Mouse (Mus musculus) megakaryocyte progenitor cell, adult 5-6 weeks (primary cell): ENCODE data around the gene Crybb3. TPM values are rescaled to one million over a fixed set of nuclear protein-coding genes. Genes with fewer than 3 reads are reported as not detected.
"Not testable (repeated sequence)": the region's sequence is repeated elsewhere in the genome, so short reads cannot be mapped to it uniquely, and the experiment has no call there.

ENCODE experiments used
- ATAC-seq: replicated peaks from 2 replicates; pipeline ENCODE4 v1.8.0; 2016; ENCODE audit warnings: mild to moderate bottlenecking, moderate TSS enrichment, inconsistent platforms; ENCODE audit not compliant: poor library complexity
- total RNA-seq, 2 experiments: library from RNA; stranded (forward) in 1 of 2; stranded (reverse) in 1 of 2; fragments of 157-497, 149-512 nt in 1 of 2; fragments of 200-1000 nt in 1 of 2; gene quantifications; 2 replicates each; pipeline versions ENCODE4 v1.2.3 to v1.2.4; 2015 to 2017

The Crybb3 gene
- total RNA-seq (2015) (not detected in 2 replicates), total RNA-seq (2017) (not detected in 2 replicates)

DNA sequence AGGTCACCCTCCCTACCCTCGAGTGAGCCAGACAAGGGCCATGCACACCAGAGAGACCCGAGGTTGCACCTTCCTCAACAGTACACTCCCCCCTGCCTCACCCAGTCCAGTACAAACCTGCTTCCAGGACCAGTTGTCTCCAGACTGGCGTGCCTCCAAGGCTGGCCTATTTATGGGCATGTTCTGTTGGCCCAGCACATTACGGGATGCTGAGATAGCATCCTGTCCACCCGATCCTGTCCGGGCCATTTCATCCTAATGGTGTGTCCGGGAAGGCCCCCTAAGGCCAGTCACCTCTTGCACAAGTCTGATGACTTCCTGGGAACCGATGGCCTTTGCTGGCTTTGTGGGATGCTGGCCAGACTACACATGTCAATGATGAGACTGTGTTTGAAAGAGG, at the start of gene Crybb3:
TSS of gene Crybb3 (minus strand) at position 146 of the 400 bp plus-strand sequence.
- ATAC-seq: no peak

DNA sequence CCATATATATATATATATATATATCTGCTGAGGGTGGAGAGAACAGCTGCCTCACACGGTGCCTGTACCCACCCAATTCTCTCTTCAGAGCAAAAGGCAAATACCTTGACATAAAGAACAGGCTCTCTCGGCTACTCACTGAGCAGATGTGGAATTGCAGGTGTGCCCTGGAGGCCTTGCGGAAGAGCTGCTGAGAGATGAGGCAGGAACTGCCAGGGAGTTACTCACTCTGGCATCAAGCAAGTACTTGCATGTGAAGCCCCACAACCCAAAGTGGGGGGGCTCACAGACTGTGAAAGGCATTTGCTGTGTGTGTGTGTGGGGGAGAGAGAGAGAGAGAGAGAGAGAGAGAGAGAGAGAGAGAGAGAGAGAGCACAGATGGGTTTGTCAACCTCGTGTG, 47.0 kb upstream of the Crybb3 start:
- no peak for ATAC-seq

DNA sequence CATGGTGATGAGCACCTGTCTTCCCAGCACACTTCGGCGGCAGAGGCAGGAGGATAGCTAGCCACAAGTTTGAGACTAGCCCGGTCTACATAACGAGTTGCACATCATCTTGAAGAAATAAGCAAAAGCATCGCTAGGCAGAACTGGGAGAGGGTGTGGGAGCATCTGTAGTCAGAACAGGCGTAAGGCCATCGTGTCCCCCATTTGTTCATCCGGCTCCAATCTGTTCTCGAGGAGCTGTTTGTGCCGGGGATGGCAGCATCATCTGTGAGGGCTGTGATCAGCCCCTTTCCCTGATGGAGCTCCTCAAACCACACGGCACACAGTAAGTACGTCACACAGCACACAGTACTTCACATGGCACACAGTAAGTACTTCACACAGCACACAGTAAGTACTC, 45.1 kb upstream of the Crybb3 start:
- ATAC-seq: no peak

DNA sequence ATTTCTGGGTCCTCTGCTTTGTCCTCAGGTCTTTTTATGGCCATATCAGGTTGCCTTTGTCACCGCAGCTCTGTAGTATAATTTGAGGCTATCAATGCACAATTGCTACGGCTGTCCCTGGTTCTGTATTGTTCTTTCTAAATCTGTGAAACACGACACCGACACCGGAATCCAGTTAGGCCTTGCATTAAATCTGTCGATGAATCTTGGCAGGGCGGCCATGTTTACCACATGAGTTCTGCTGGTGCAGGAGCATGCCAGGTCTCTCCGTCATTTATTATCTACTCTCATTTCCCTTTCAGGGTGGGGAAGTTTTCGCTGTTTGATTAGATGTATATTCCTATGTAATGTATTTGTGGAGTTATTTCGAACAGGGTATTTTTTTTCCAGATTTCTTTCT, 42.3 kb upstream of the Crybb3 start:
- ATAC-seq: no peak

DNA sequence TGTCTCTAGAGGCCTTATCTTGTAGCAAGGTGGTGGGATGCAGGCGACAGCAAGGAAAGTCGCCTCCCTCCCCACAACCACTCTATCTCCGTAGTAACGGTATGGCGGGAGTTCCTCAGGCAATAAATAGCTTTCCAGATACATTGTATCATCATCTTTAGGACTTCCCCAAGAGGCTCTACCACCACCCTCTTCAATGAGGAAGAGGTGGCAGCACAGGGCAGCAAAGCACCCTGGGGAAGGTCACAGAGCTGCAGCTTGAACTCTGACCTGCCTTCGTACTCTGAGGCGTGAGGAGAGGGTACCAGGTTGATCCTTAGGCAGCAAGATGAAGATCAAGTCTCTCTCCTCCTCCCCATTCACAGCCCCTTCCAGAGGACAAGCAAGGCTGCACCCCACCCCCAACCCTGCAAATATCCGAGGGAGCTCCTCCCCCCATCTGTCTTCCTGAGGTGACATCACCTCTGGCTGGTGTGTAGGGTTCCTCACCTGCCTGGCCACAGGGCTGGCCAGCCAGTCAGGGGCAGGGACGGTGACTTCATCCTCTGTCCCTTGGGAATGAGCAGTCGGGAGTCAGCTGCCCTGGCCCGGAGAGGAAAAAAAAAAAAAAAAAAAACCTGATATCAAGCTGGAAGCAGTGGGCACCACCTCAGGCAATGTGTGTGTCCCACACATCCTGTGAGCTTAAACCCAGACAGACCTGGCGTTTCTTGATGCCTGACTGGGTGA, 41.1 kb upstream of the Crybb3 start:
- ATAC-seq: no peak

DNA sequence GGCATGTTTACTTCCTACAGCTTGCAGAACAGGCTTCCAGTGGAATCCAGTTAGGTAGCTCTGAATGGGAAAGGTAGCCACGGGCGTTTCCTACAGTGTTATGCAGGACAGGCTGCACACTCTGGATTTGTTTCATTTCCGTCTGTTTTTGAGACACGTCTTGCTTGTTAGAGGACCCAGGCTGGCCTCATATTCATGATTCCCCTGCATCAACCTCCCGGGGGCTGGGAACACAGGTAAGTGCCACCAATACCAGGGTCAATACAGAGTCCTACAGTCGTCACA, 40.1 kb upstream of the Crybb3 start:
- no peak for ATAC-seq

DNA sequence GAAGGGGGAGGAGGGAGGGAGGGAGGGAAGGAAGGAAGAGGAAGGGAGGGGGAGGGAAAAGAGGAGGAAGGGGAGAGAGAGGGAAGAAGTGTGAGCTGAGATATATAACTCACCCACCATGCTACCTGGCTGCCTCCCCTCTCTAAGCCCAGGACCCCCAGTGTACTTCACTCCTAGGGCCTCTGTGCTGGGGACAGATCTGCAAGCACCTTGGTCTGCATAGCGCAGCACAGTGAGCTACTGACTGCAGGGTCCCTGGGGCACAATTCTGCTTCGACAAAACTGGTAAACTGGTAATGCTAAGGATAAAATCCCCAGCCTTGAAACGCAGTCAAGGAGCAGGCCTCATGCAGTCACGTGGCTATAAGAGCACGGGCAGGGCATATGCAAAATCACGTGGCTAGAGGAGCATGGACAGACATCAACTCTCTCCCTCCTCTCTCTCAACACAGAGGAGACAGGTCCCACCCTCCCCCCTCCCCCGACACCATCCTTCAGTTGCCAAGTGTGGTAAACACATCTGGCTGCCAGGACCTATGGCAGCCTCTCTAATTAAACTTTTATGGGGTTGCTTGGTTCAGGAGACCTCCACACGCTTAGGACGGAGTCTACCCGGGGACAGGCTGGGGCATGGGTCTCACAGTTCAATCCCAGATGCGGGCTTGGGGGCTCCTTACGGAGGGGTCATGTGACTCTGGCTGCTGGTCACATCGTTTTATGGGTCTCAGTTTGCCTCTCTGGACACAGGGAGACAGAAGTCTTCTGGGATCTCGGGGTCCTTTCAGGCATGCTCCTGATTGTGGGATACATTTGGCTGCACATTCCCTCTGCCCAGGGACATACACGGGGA, 39.6 kb upstream of the Crybb3 start:
- ATAC-seq: no peak

DNA sequence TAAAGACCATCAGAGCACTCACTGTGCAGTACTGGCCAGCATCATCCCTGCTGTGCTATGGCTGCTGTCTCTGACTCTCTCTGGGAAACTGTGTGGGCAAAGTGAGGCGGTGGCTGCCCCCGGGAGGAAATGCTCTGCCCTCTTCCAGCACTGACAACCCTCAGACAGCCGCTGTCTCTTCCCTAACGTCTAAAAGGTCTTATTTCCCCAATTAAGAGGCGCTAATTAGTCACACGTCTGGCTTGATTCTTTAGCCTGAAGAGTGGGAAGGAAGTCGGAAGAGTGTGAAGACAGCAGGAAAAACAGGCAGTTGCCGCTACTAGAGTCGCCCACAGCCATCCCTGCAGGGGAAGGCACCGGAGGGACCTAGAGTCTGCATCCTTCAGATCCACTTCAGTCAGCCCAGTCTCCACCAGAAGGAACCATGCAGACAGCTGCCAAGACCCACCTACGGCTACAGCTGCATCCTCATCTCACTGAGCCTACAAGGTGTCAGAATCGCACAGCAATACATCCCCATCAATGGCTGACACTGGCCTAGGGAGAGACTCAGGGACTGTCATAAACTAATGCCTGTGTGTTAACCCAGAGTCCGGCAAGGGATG, 38.6 kb upstream of the Crybb3 start:
- peak; percentile 41 for ATAC-seq

DNA sequence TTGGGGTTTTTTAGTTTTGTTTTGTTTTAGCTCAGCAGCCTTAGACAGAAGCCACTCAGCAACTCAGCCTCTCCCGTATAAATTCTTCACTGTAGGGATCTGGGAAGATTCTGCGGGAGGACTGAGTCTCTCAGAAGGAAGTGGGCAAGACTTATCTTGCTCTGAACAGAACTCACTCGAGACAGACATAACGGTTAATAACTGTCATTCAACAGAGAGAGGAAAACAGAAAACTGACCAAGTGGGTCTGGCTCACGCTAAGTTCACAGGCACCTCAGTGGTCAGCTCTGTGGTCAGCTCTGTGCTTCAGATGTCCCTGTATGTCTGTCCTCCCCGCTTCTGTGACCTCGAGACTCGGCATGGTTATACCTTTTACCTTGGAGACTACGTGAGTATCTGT, 37.9 kb upstream of the Crybb3 start:
- peak; percentile 2; the same call in 1 of the 2 replicates for ATAC-seq

DNA sequence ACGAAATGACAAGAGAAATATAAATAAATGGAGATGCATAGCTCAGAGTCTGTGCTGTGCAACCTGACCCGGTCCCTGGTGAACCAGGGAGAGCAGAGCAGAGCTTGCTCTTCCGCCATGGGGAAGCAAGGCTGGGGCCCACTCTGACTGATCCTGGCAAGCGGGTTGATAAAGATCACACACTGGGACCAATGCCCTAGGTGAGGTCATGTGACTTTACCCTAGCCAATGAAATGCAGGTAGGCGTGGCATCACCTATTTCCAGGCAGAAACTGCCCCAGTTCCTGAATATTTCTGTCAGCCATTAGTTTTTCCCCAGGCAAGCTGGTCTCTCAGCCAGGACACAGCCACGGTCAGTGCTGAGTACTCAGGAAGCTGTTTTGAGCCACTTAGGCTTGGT, 37.3 kb upstream of the Crybb3 start:
- ATAC-seq: peak; percentile 67

DNA sequence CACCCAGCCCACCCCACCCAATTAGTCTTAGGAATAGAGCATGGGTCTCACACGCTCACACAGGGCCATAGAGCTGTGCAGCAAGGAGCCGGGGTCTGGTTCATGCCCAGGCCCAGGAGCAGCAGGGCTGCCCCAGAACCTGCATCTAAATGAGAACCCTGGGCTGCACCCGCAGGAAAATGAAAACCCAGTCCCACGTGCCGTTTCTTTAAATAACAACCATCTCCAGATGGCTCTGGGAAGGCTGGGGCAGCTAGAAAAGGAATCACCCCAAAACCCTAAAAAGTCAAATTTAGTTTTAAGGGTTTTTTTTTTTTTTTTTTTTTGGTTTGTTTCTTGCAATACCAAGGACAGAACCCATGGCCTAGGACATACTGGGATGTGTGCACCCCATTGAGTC, 36.0 kb upstream of the Crybb3 start:
- no peak for ATAC-seq

DNA sequence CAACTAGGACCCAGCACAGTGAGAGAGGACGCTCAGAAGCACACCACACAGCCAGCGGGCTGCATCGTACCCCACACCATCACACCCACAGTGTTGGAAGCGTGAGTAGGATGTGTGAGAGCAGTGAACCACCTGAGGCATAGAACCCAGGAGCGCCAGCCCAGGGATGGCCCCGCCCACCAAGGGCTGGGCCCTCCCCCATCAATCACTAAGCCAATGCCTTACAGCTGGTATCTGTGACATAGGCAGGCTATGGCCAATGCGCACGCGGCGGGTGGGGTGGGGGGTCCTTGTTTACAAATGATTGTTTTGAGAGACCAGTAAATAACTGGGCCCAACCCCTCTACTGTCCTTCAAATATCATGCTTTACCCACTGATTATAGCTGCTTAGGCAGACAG, 34.5 kb upstream of the Crybb3 start:
- ATAC-seq: no peak

DNA sequence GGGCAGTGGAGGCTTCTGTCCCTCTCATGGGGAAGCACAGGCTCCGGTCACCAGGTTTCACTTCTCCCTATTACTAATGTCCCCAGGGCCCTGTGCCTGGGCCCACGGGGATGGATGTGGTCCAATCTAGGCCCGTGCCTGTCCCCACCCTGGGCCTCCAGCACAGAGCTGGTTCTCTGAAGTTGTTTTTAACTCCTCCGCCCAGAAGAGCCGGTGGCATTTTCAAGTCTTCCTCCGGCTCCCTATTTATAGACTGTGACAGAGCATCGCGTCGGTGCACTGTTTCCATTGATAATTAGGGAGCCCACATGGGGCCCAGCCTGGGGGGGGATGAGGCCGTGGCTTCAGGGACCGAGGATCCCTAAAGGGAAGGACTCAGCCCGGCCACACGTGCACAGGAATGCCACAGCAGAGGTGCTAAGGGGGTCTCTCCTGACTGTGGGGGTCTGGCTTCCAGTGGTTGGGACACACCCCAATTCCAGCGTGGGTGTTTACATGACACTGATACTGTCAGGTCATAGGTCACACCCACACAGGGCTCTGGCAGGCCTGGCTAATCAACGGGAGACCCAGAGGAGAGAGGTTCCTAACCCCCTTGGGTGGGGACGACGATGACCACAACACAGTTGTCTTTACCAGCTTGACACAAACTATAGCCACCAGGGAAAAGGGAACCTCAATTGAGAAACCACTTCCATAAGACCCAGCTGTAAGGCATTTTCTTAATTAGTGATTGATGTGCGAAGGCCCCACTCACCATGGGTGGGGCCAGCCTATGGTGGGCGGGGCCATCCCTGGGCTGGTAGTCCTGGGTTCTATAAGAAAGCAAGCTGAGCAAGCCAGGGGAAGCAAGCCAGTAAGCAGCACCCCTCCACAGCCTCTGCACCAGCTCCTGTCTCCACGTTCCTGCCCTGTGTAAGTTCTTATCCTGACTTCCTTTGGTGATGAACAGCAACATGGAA, 33.2 kb upstream of the Crybb3 start:
- peak; percentile 17 for ATAC-seq

DNA sequence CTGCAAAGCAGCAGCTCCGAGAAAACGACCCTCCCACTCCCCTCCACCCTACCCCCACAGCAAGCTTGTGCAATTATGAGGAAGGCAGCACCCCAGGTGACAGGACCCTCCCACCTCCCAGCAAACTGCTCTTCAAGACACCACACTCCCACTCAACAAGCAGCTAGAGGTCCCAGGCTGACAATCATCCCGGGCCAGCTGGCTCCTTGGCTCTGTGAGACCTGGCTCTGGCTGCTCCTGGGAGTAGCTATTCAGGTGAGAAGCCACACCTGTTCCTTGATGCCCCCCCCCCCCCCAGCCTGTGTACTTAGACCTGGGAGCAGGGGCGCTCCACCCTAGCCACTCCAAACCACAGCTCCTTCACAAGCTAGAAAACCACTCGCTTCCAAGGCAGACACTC, 31.7 kb upstream of the Crybb3 start:
- no peak for ATAC-seq

DNA sequence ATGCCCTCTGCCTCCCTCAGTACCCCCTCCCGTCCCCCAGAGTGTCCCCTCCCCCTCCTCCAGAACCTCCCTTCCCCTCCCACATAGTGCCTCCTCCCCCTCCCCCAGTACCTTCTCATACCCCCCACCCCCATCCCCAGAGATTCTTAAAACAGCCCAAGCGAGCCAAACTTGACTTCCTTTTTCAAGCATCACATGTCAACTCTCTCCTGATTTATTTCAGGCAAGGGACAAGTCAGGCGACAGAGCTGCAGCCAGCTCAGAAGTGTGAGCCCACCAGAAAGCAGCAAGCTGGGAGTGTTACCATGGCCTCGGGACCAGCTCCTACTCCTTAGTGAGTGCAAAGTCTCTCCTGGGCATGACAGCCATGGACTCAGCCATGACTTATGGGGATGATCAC, 30.0 kb upstream of the Crybb3 start:
- no peak for ATAC-seq

DNA sequence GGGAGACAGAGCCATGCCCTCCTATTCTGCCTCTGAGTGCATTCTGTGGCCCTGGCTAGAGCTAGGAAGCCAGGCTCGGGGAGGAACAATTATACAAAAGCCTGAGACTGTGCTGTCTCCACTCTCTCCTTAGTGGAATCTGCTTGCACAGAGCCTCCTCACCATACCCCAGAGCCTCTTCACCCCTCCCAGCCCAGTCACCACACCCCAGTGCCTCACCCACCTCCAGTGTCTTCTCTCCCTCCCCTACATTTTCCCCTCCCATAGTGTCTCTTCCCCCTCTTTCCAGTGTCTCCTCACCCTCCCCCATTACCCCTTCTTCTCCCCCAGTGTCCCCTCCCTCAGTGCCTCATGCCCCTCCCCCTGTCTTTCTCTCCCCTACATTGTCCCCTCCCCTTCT, 29.5 kb upstream of the Crybb3 start:
- ATAC-seq: peak; percentile 30; the same call in 1 of the 2 replicates

DNA sequence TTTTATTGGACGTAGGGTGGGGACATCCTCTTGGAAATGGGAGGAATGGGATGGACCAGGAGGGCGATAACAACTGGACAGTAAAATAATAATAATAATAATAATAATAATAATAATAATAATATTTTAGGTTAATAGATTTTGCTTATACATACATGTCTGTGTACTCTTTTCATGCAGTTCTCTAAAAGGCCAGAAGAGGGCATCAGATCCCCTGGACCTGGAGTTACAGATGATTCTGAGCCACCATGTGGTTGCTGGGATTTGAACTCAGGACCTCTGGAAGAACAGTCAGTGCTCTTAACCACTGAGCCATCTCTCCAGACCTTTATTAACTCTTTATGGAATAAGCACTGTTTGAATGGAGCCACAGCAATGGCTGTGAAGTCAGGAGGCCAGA, 28.3 kb upstream of the Crybb3 start:
- not testable (repeated sequence) for ATAC-seq

DNA sequence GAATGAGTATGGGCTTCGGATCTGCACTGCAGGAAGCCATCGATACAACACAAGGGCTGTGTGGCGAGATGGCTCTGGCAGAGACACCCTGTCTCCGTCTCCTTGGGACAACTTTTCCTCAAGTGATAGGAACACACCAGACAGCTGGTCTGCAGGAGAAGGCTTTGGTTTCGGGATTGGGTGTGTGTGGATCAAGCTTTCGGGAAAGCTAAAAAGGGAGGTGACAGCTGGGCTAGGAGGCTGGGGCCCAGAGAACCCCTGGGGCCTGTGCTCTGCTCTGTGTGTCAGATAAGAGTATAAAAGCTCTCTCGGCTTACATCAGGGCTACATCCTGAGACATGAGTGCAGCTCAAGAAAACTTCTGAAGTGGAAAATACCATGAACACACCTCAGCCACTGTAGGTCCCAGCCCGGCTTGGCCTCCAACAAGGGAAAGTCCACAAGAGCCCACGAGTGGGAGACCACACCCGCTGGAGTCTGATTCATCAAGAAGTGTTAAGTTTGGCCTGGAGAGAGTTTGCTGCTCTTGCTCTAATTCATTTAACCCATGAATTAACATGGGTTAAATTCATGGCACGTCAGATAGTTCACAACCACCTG, 26.9 kb upstream of the Crybb3 start:
- ATAC-seq: no peak

DNA sequence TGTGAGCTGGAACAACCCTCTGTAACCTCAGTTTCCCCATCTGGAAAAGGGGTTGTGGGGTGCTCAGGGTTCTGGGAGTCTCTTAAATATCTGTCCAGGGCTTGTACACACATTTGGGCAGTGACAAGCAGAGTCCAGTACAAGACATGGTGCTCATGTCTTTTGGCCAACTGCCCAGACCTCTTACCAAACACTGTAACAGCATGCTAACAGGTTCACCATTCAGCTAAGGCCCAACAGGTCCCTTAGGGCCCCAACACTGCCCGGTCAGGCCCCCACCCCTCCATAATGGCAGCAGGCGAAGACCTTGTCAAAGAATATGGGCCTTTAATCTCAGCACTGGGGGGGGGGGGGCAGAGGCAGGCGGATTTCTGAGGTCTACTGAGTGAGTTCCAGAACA, 26.3 kb upstream of the Crybb3 start:
- no peak for ATAC-seq

DNA sequence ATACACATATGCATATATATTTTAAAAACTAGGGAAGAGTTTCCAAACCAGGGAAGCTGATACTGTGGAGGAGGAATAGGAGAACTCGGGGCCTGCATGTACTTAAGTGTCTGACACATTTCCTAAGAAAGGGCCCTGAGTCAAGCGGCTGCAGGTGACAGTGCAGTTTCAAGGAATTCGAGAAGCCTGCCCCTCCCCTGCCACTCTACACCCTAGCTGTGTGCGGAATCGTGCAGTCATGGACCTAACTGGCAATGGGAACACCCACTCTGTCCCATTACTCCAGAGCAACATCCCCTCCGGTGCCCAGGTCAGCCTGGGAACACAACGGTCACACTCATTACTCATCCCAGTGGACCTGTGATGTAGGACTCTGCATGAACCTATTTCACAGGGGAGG, 25.2 kb upstream of the Crybb3 start:
- no peak for ATAC-seq

DNA sequence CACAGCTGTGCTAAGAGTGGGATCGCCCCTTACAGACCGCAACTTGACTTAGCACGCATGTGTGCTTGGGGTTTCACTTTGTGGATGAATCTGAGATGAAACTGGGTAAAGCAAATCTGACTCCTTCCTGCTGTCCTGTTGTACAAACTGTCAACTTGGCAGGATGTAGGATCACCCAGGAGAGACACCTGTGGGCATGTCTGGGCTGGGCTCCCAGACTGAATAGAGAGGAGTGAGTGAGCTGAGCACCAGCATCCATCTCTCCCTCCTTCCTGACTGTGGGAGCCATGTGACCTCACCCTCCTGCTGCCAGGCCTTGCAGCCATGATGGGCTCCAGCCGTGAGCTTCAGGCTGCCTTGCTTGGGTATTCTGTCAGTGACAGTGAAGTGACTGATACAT, 24.1 kb upstream of the Crybb3 start:
- no peak for ATAC-seq
